27 mouse cellular contexts compared by ENCODE assay signal in genomic region chr3:41504867-41505266, GRCm38 (mm10).
"Had no signal": no experiment of that assay in that cellular context is flagged by ENCODE, and none has a peak within 500 bp of the region (broad histone marks: within the 10 kb centered on the region; RNA-seq: fewer than 3 reads in every experiment).

No protein-coding gene starts in this region.

- H3K36me3 ChIP-seq: limb, embryonic 10.5 days; limb, embryonic 12.5 days; limb, embryonic 13.5 days; limb, embryonic 15.5 days; liver, embryonic 12.5 days; liver, embryonic 13.5 days; liver, embryonic 15.5 days; lung, embryonic 15.5 days; midbrain, embryonic 10.5 days; midbrain, embryonic 12.5 days; midbrain, embryonic 13.5 days; midbrain, embryonic 15.5 days had no signal

- H3K4me3 ChIP-seq: limb, embryonic 10.5 days; limb, embryonic 12.5 days; limb, embryonic 13.5 days; limb, embryonic 15.5 days; liver, embryonic 12.5 days; liver, embryonic 13.5 days; liver, embryonic 15.5 days; lung, embryonic 15.5 days; megakaryocyte, embryonic 14.5 days; midbrain, embryonic 10.5 days; midbrain, embryonic 12.5 days; midbrain, embryonic 13.5 days; midbrain, embryonic 15.5 days; myocyte had no signal

- H3K9ac ChIP-seq: limb, embryonic 12.5 days; limb, embryonic 13.5 days; limb, embryonic 15.5 days; liver, embryonic 12.5 days; liver, embryonic 13.5 days; liver, embryonic 14.5 days; liver, embryonic 15.5 days; liver, postnatal 0 days; lung, embryonic 14.5 days; lung, embryonic 15.5 days; midbrain, embryonic 12.5 days; midbrain, embryonic 13.5 days; midbrain, embryonic 15.5 days had no signal

- DNase-seq: left cerebral cortex, postnatal 4 days; liver; liver, embryonic 13.5 days; liver, postnatal 0 days; lung, adult 18-20 months; lung, adult 2 months; lung, embryonic 14.5 days; lung, postnatal 10 days; lung, postnatal 14 days; lung, postnatal 36 days; lung, postnatal 4 days; midbrain, embryonic 14.5 days had no signal

- H3K27me3 ChIP-seq: limb, embryonic 12.5 days; limb, embryonic 13.5 days; limb, embryonic 15.5 days; liver, embryonic 12.5 days; liver, embryonic 13.5 days; liver, embryonic 15.5 days; lung, embryonic 15.5 days; megakaryocyte, embryonic 14.5 days; midbrain, embryonic 12.5 days; midbrain, embryonic 13.5 days; midbrain, embryonic 15.5 days had no signal

- H3K9me3 ChIP-seq: limb, embryonic 10.5 days; limb, embryonic 12.5 days; limb, embryonic 13.5 days; limb, embryonic 15.5 days; liver, embryonic 12.5 days; liver, embryonic 13.5 days; liver, embryonic 15.5 days; lung, embryonic 15.5 days; midbrain, embryonic 10.5 days; midbrain, embryonic 12.5 days; midbrain, embryonic 13.5 days; midbrain, embryonic 15.5 days had no signal

- H3K4me1 ChIP-seq: limb, embryonic 12.5 days; limb, embryonic 13.5 days; limb, embryonic 15.5 days; liver, embryonic 12.5 days; liver, embryonic 13.5 days; liver, embryonic 15.5 days; lung, embryonic 15.5 days; midbrain, embryonic 10.5 days; midbrain, embryonic 12.5 days; midbrain, embryonic 13.5 days; midbrain, embryonic 15.5 days had no signal

- H3K27ac ChIP-seq: limb, embryonic 10.5 days; limb, embryonic 12.5 days; limb, embryonic 13.5 days; limb, embryonic 15.5 days; liver, embryonic 12.5 days; liver, embryonic 13.5 days; liver, embryonic 14.5 days; liver, embryonic 15.5 days; lung, embryonic 15.5 days; macrophage; midbrain, embryonic 10.5 days; midbrain, embryonic 12.5 days; midbrain, embryonic 13.5 days; midbrain, embryonic 15.5 days had no signal
